Mouse (Mus musculus) CH12.LX (cell line): Measurements from ENCODE around the gene Arhgef38.

Source experiments
- CTCF ChIP-seq, 2 experiments: IDR thresholded peaks in 1 of 2; conservative IDR thresholded peaks in 1 of 2; 2 replicates each; pipeline ENCODE4 v1.5.1; 2011 to 2012; ENCODE audit warnings: low read depth in 2 of 2, low read length in 2 of 2, improper control_type of control experiment in 1 of 2, inconsistent platforms in 1 of 2, mild to moderate bottlenecking in 1 of 2, moderate library complexity in 1 of 2
- ETS1 ChIP-seq: conservative IDR thresholded peaks from 2 replicates; pipeline ENCODE4 v1.6.1; 2012; ENCODE audit warnings: low read depth, mild to moderate bottlenecking, inconsistent platforms, low read length, improper control_type of control experiment, moderate library complexity

DNA sequence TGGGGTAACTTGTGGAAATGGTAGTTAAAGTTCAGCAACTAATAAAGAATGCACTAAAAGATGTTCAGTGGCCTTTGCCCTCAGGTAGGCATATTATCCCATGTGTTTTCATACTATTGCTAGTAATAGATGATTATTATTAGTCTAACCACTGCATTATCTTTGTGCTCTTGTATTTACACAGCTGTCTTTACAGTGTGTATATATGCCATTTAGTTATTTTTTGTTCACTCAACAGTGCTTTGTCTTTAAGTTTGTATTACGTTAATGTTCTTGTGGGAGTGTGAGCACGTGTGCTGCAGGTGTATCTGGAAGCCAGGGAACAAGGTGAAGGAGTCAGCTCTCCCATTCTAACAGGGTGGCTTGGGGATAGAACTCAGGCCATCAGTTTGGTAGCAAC lies 135.8 kb downstream of the Arhgef38 start:
- TF ChIP-seq CTCF (conservative IDR thresholded peaks at IDR 0.05 in 1 of 2, IDR thresholded peaks at IDR 0.05 in 1 of 2; ENCODE audit: low read depth in 2 of 2, low read length in 2 of 2) (no peak), ETS1 (no peak)
